Mouse (Mus musculus) neutrophil, adult 5-6 weeks (primary cell): ENCODE results near the gene Hoxb4. TPM values are rescaled to one million over a fixed set of nuclear protein-coding genes. Genes with fewer than 3 reads are reported as not detected.

ENCODE experiments used
- ATAC-seq: fragments of 151-379, 151-347 bp; 2 replicates; pipeline ENCODE4 v1.8.0; 2017; ENCODE audit warnings: mild to moderate bottlenecking, moderate TSS enrichment; ENCODE audit not compliant: insufficient number of reproducible peaks, poor library complexity, low FRiP score, severe bottlenecking; ENCODE audit errors: extremely low read depth
- total RNA-seq: library from RNA; stranded (forward); fragments of 200-1000 nt; gene quantifications from 2 replicates; pipeline ENCODE4 v1.2.3, GENCODE M21; 2017

The Hoxb4 gene
- total RNA-seq, 1 experiment from 2014 or later, result 4.2 TPM

GRCm38 (mm10) chr11:96284041-96284749 lies 33.9 kb upstream of the Hoxb4 start:
- ATAC-seq, result peak; percentile 40; the same call in 1 of the 2 replicates

DNA sequence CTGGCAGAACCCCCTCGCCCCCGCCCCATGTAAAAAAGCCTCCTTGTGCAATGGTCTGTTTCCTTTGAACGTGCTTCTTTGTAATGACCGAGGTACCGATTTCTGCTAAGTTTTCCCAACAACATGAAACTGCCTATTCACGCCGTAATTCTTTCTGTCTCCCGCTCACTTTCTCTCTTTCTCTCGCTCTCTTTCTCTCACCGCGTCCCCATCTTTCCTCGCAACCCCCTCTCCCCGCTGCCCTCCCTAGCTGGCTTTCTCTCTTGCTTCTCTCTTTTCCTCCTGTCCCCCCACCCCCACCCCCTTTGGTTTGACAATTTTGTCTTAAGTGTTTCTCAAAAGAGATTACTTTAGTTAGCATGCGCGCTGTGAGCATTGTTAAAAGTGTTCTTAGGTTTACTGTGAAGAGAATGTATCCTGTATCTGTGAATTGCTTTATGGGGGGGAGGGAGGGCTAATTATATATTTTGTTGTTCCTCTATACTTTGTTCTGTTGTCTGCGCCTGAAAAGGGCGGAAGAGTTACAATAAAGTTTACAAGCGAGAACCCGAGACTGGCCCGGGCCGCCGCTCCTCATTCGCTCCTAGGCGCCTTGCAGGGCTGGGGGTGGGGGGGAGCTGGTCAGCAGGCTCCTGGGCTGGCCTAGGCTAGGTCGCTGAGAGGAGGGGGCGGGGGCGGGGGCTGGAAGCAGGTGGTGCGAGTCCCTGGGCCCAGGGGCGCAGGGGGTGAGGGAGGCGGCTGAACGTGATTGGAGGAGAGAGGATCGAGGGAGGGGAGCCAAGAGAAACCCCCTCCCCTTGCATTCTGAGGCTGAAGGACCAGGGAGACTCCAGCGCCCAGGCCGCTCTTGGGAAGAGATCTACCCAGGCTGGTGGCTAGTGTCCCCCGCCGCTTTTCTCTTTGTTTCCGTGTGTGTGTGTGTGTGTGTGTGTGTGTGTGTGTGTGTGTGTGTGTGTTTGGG lies 33.0 kb upstream of the Hoxb4 start:
- ATAC-seq, result no peak

GRCm38 (mm10) chr11:96285771-96286738 lies 32.0 kb upstream of the Hoxb4 start, which contains the start of gene Hoxb7:
Hoxb7 (plus strand) TSS chr11:96286623.
- ATAC-seq, result no peak

- ATAC-seq, result no peak
These were observed 31.2 kb upstream of the Hoxb4 start for GRCm38 (mm10) chr11:96286739-96287385.

GRCm38 (mm10) chr11:96287411-96287810 lies 30.7 kb upstream of the Hoxb4 start:
- ATAC-seq, result no peak

DNA sequence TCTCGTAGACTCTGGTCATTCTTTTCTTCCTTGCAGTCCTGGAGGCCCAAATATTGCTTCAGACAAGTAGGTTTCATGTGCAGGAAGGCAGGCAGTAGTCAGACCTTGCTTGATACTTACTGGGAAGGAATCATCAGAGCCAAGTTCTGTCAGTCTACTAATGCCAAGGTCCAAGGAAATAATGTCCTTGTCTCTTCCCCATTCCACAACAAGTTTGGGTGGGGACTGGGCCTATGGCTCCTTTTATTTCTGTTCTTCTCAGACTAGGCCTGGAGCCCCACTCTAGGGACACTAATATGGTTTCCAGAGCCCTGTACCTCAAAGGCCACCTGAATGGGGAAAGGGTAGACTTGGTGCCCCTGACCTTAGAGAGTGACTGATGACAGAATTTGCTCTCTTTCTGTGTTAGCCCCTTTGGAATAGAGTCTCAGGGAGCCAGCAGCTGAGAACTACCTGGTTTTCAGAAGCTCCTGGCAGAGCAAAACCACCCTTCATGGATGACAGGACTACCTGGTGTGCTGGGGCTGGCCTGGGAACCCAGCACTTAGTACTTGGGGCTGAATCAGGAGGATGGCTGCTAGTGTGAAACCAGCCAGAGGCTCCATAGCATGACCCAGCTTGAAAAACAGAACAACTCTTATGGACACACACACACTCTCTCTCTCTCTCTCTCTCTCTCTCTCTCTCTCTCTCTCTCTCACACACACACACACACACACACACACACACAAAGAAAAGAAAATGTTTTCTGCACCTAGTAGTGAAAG lies 29.4 kb upstream of the Hoxb4 start:
- no peak for ATAC-seq

- ATAC-seq, result no peak
These were observed 28.8 kb upstream of the Hoxb4 start for GRCm38 (mm10) chr11:96289293-96289692.

DNA sequence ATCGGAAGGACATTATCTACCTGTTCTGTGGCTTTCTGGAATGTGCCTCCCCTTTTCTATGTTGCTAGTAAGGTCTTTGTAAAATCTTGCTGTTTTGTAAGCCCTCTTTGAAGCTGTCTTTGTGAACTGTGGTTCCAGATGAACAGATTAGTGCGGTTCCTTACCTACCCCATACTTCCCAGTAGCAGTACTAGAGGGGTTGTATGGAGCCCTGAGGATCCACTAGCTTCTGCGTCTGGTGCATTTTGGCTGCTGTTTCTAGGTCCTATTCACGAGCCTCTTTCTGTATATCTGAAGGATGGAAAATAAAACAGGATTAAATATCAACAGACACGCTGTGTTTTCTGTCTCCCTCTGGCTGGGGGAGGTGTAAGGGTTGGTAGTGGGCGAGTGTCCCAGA lies 28.2 kb upstream of the Hoxb4 start:
- ATAC-seq, result no peak

DNA sequence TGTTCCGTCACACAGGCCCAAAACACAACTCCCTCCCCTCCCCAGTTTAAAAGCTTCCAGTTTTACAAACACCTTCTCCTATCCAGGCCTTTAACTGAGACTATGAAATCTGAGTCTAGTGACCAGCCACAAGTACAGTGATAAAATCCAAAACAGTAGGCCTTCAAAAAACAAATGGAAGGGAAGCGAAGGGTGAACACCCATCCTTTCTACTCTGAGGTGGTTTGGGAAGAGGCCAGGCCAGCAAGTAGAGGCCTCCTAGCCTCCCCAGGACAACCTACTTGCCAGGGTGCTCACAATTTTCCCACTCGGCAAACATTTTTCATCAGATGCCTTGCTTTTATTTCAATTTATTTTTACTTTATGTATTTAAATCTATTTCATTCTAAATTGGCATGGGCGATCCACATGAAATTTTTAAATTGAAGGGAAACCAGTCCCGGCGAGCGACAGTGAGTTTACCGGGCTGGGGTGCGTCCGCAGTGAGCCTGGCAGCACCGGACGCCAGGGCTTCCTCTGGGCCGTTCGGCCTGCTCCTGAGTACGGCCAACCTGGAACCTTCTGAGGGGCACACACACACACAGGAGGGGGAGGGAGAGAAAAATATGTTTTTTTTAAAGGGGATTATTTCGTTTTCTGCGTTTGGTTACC lies 27.2 kb upstream of the Hoxb4 start:
- no peak for ATAC-seq

GRCm38 (mm10) chr11:96291681-96292564 lies 26.1 kb upstream of the Hoxb4 start, which contains the start of gene Hoxb6:
Hoxb6 (plus strand) TSS chr11:96292476.
- no peak for ATAC-seq

GRCm38 (mm10) chr11:96292565-96293301 lies 25.3 kb upstream of the Hoxb4 start:
- ATAC-seq, result no peak

DNA sequence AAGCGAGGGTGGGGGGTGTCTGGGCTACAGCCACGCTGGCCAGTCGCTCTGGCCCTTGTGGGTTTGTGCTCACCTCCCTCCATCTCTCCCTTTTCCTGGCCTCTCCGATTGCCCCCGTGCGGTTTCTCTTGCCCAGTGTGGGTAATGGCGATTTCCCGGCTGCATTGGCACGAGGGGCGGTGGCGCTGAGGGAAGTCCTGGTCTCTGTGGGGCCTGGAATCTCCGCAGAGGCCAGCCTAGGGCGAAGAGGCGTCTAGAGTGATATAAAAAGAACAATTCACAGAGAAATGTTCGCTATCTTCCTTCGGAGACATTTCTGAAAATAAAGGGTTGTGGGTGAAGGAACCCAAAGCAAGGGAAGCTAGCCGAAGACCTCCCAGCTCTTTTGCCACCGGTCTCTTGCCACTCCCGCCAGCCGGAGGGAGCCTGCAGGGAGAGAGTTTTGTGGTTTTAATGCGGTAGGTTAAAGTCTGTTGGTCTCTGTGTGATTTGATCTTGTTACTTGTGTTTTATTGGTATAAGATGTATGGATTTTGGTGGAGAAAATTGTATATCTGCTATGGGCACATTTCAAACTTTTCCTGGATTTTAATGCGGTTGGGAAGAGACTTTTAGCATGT lies 24.7 kb upstream of the Hoxb4 start:
- ATAC-seq, result no peak

- peak; percentile 68 for ATAC-seq
These were observed 23.6 kb upstream of the Hoxb4 start for GRCm38 (mm10) chr11:96294245-96295091.

- ATAC-seq, result no peak
These were observed 22.8 kb upstream of the Hoxb4 start for GRCm38 (mm10) chr11:96295092-96295835.
